8 mouse cellular contexts compared by ENCODE assay signal in the genomic region with DNA sequence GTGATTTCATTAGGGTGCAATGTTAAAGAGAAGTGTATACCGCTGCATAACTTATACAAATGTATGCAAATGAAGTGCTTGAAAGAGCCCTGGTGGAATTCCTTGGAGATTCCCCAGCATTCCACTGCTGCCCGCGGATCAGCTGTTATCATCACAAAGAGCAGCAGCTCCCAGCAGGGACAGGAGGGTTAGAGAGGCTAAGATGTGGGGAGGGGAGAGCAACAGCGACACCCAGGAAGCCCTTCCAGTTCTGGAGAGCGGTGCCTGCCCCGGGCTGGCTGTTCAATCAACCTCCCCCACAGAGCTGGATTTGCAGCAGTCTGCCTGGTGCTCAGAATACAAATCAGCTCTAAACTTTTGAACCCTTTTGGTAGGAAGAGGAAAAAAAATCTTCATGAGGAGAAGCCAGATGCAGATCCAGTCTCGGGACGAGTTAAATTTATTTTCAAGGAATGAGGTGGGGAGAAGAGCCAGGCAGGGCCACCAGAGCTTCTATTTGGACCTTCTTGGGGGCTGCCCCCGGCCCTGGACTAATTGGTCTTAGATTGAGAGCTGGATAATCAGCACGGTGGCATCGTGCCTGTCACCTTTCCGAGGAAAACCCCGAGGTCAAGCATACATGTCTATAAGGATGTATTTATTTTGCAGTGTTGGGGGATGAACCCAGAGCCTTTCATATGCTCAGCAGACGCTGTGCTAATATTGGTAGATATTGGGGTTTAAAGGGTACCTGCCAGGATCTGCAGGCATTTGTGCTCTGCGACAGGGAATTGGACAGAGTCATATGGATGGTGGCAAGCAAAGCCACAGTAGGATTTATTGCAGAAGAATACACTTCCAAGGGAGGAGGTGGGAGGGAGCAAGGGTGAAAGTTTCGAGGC.
DNase-seq lines count a peak whose midpoint lies in the region; ATAC-seq and TF ChIP-seq lines count a peak whose summit lies in the region.
"Had no signal": no experiment of that assay in that cellular context is flagged by ENCODE, and none has a peak within 500 bp of the region (broad histone marks: within the 10 kb centered on the region; RNA-seq: fewer than 3 reads in every experiment).

No protein-coding gene starts in this region.

- no peak for TF ChIP-seq POLR2A in ES-Bruce4 (IDR thresholded peaks at IDR 0.05; ENCODE audit: insufficient read depth, low read length)

- peak; percentile 94 for ATAC-seq in forebrain, embryonic 13.5 days
- no peak for ATAC-seq in limb, embryonic 11.5 days (ENCODE audit: insufficient number of reproducible peaks, low FRiP score, low TSS enrichment, low read depth)

- peak; percentile 97 for TF ChIP-seq EP300 in ES-Bruce4 (IDR thresholded peaks at IDR 0.05; ENCODE audit: insufficient read depth, low read depth, low read length)

- H3K36me3 ChIP-seq in E14TG2a.4 (ENCODE audit: insufficient read depth, low read length) (no peaks in the 10 kb centered on the region), ES-Bruce4 (ENCODE audit: control insufficient read depth, insufficient read depth, low read length, poor library complexity, severe bottlenecking) (no peaks in the 10 kb centered on the region)
- no peaks in the 10 kb centered on the region for H3K36me3 ChIP-seq in forebrain, embryonic 13.5 days (ENCODE audit: poor library complexity, severe bottlenecking)
- no peaks in the 10 kb centered on the region for H3K36me3 ChIP-seq in limb, embryonic 11.5 days (ENCODE audit: control insufficient read depth, insufficient read depth, low read length)

- H3K9ac ChIP-seq in ES-Bruce4 (ENCODE audit: low read depth, poor library complexity, severe bottlenecking) = no peak overlapping the region
- H3K9ac ChIP-seq in forebrain, embryonic 13.5 days = no peak overlapping the region
- peak overlapping the region; percentile 27; the same call in 1 of the 2 replicates for H3K9ac ChIP-seq in limb, embryonic 11.5 days (ENCODE audit: low read length)

- H3K27ac ChIP-seq in ES-Bruce4 (ENCODE audit: insufficient read depth, low read length) = peak overlapping the region; percentile 53; the same call in 1 of the 2 replicates
- H3K27ac ChIP-seq in forebrain, embryonic 13.5 days = peak overlapping the region; percentile 68
- no peak overlapping the region for H3K27ac ChIP-seq in limb, embryonic 11.5 days (replicated peaks; ENCODE audit: low read depth, low read length)

- no peaks in the 10 kb centered on the region for H3K9me3 ChIP-seq in E14TG2a.4 (ENCODE audit: low read length)
- no peaks in the 10 kb centered on the region for H3K9me3 ChIP-seq in ES-Bruce4 (replicated peaks; ENCODE audit: control insufficient read depth, insufficient read depth, low read length, poor library complexity, severe bottlenecking)
- H3K9me3 ChIP-seq in forebrain, embryonic 13.5 days (replicated peaks) = no peaks in the 10 kb centered on the region
- H3K9me3 ChIP-seq in limb, embryonic 11.5 days (ENCODE audit: control insufficient read depth, low read length) = no peaks in the 10 kb centered on the region

- peak overlapping the region; percentile 45 for H3K4me2 ChIP-seq in forebrain, embryonic 13.5 days
- H3K4me2 ChIP-seq in limb, embryonic 11.5 days (ENCODE audit: low read depth, severe bottlenecking) = no peak overlapping the region; the same call in 1 of the 2 replicates

- peak; percentile 43 for DNase-seq in kidney, adult 9 months
- peak; percentile 24 for DNase-seq in limb, embryonic 11.5 days (ENCODE audit: low spot score)
- peak; percentile 77 to 83 for DNase-seq in right cerebral cortex, postnatal 10 days (ENCODE audit: low spot score in 2 of 2)
- DNase-seq in adipocyte (ENCODE audit: low spot score) = no peak

- TF ChIP-seq CTCF in E14TG2a.4 (conservative IDR thresholded peaks at IDR 0.05; ENCODE audit: low read length) (no peak), ES-Bruce4 (IDR thresholded peaks at IDR 0.05; ENCODE audit: low read depth, low read length) (peak; percentile 22)

- H3K4me1 ChIP-seq in E14TG2a.4 (replicated peaks; ENCODE audit: low read depth, low read length) (peaks cover 49% of the 10 kb centered on the region), ES-Bruce4 (ENCODE audit: control insufficient read depth, insufficient read depth, low read length) (peaks cover 10% of the 10 kb centered on the region)
- H3K4me1 ChIP-seq in forebrain, embryonic 13.5 days = peaks cover 32% of the 10 kb centered on the region
- H3K4me1 ChIP-seq in limb, embryonic 11.5 days (ENCODE audit: control insufficient read depth, insufficient read depth, low read length) = 0 out of 2 replicates have a peak, but pooled peaks cover 6% of the 10 kb centered on the region

- H3K4me3 ChIP-seq in E14TG2a.4 (replicated peaks; ENCODE audit: low read length) (0 out of 2 replicates have a peak overlapping the region, but pooled peaks have one; percentile 32), ES-Bruce4 (ENCODE audit: low read depth, low read length) (no peak overlapping the region)
- no peak overlapping the region for H3K4me3 ChIP-seq in forebrain, embryonic 13.5 days
- no peak overlapping the region for H3K4me3 ChIP-seq in limb, embryonic 11.5 days (ENCODE audit: low read depth, low read length)
- H3K4me3 ChIP-seq: myocyte had no signal

- peaks cover 12% of the 10 kb centered on the region; the same call in 1 of the 2 replicates for H3K27me3 ChIP-seq in E14TG2a.4 (ENCODE audit: insufficient read depth, low read length)
- H3K27me3 ChIP-seq in ES-Bruce4 (ENCODE audit: control insufficient read depth, insufficient read depth, low read length, poor library complexity, severe bottlenecking) = no peaks in the 10 kb centered on the region
- peaks cover 12% of the 10 kb centered on the region for H3K27me3 ChIP-seq in forebrain, embryonic 13.5 days
- no peaks in the 10 kb centered on the region for H3K27me3 ChIP-seq in limb, embryonic 11.5 days (ENCODE audit: control insufficient read depth, insufficient read depth, low read length)

- 5% methylated on average over 16 of the region's 16 CpGs for WGBS in forebrain, embryonic 13.5 days
- 12% methylated on average over 16 of the region's 16 CpGs for WGBS in limb, embryonic 11.5 days
